Mouse (Mus musculus): ENCODE measurements around the gene Ubap1.

- TF ChIP-seq CTCF (IDR thresholded peaks at IDR 0.05; ENCODE audit: extremely low read depth, insufficient read length, insufficient replicate concordance, low read depth, low read length) (no peak), POLR2A (IDR thresholded peaks at IDR 0.05; ENCODE audit: low read depth, low read length) (no peak)
These were observed 33.6 kb upstream of the Ubap1 start for GRCm38 (mm10) chr4:41315173-41315572.

Data from small intestine, adult 2 months (tissue).